24 mouse cellular contexts compared by ENCODE assay signal in the genomic region with DNA sequence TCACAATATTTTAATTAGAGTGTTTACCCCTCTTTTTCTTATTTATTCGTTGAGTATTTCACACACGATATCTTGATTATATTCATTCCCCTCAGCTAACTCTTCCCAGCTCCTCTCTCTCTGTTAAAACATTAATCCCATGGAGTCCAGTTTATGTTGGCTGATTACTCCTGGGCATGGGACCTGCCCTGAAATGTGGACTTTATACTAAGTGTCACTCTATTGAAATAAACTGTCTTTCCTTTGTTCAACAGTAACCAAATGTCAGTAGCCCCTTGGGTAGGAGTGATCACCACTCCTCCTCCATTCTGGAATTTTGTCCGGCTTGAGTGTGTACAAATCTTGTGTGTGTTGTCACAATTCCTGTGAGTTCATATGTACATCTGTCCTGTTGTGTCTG.
DNase-seq lines count a peak whose midpoint lies in the region; ATAC-seq and TF ChIP-seq lines count a peak whose summit lies in the region.
"Had no signal": no experiment of that assay in that cellular context is flagged by ENCODE, and none has a peak within 500 bp of the region (broad histone marks: within the 10 kb centered on the region; RNA-seq: fewer than 3 reads in every experiment).

No protein-coding gene starts in this region.

- H3K4me1 ChIP-seq in kidney, adult 2 months (ENCODE audit: control insufficient read depth, insufficient read depth, low read length): no peaks in the 10 kb centered on the region; the same call in 1 of the 2 replicates
- no peaks in the 10 kb centered on the region for H3K4me1 ChIP-seq in kidney, embryonic 15.5 days
- H3K4me1 ChIP-seq: embryonic facial prominence, embryonic 13.5 days; embryonic facial prominence, embryonic 15.5 days; forebrain, embryonic 10.5 days; forebrain, embryonic 12.5 days had no signal

- no peaks in the 10 kb centered on the region for H3K36me3 ChIP-seq in kidney, adult 2 months (ENCODE audit: control insufficient read depth, insufficient read depth, low read length)
- H3K36me3 ChIP-seq in kidney, embryonic 15.5 days: no peaks in the 10 kb centered on the region
- H3K36me3 ChIP-seq: embryonic facial prominence, embryonic 13.5 days; embryonic facial prominence, embryonic 15.5 days; forebrain, embryonic 10.5 days; forebrain, embryonic 12.5 days had no signal

- H3K4me3 ChIP-seq in kidney, adult 2 months (ENCODE audit: insufficient read depth, low read depth, low read length): no peak overlapping the region
- no peak overlapping the region for H3K4me3 ChIP-seq in kidney, embryonic 15.5 days (replicated peaks)
- H3K4me3 ChIP-seq: embryonic facial prominence, embryonic 13.5 days; embryonic facial prominence, embryonic 15.5 days; erythroblast, embryonic 14.5 days; forebrain, embryonic 10.5 days; forebrain, embryonic 12.5 days had no signal

- H3K27me3 ChIP-seq in kidney, adult 2 months (replicated peaks; ENCODE audit: control insufficient read depth, insufficient read depth, low read length): no peaks in the 10 kb centered on the region
- no peaks in the 10 kb centered on the region for H3K27me3 ChIP-seq in kidney, embryonic 15.5 days
- H3K27me3 ChIP-seq: embryonic facial prominence, embryonic 13.5 days; embryonic facial prominence, embryonic 15.5 days; forebrain, embryonic 12.5 days had no signal

- WGBS in kidney, adult 2 months: 61% methylated on average over 3 of the region's 3 CpGs
- 83% methylated on average over 3 of the region's 3 CpGs for WGBS in kidney, embryonic 15.5 days

- H3K27ac ChIP-seq in kidney, adult 2 months (ENCODE audit: insufficient read depth, low read depth, low read length): no peak overlapping the region
- H3K27ac ChIP-seq in kidney, embryonic 15.5 days: no peak overlapping the region
- H3K27ac ChIP-seq: embryonic facial prominence, embryonic 13.5 days; embryonic facial prominence, embryonic 15.5 days; forebrain, embryonic 10.5 days; forebrain, embryonic 12.5 days had no signal

- no peak for ATAC-seq in kidney, embryonic 15.5 days (replicated peaks; ENCODE audit: low FRiP score)
- ATAC-seq: forebrain, embryonic 14.5 days had no signal

- no peak overlapping the region for H3K9ac ChIP-seq in kidney, embryonic 15.5 days
- H3K9ac ChIP-seq: embryonic facial prominence, embryonic 13.5 days; embryonic facial prominence, embryonic 15.5 days; forebrain, embryonic 12.5 days had no signal

- peak; percentile 6 for DNase-seq in kidney, adult 11 months
- DNase-seq in kidney, postnatal 14 days: no peak
- DNase-seq in kidney, adult 2 months: peak; percentile 50
- peak; percentile 39 for DNase-seq in kidney, adult 9 months
- DNase-seq in kidney, postnatal 10 days: no peak
- peak; percentile 8 for DNase-seq in kidney, postnatal 36 days
- DNase-seq in spleen, postnatal 36 days (ENCODE audit: low spot score in 2 of 2): no peak
- DNase-seq: adrenal gland, adult 2 months; adrenal gland, postnatal 10 days; adrenal gland, postnatal 25 days; cerebellum, adult 11 months; cerebellum, adult 18-20 months; cerebellum, adult 8-10 months; cerebellum, adult 9-11 months; cerebellum, postnatal 14 days; cerebellum, postnatal 36 days; embryo, embryonic 11 days had no signal

- TF ChIP-seq POLR2A in kidney, adult 2 months (IDR thresholded peaks at IDR 0.05; ENCODE audit: low read depth, low read length): no peak

- no peak for TF ChIP-seq CTCF in kidney, adult 2 months (conservative IDR thresholded peaks at IDR 0.05; ENCODE audit: insufficient read depth, insufficient read length, low read depth, low read length)

- H3K9me3 ChIP-seq in kidney, embryonic 15.5 days (replicated peaks): no peaks in the 10 kb centered on the region
- H3K9me3 ChIP-seq: embryonic facial prominence, embryonic 13.5 days; embryonic facial prominence, embryonic 15.5 days; forebrain, embryonic 10.5 days; forebrain, embryonic 12.5 days had no signal

- no peak overlapping the region for H3K4me2 ChIP-seq in kidney, embryonic 15.5 days
- H3K4me2 ChIP-seq: embryonic facial prominence, embryonic 13.5 days; embryonic facial prominence, embryonic 15.5 days; forebrain, embryonic 12.5 days had no signal

Comparison
In these comparisons a context has a peak if more than half of its experiments do, and no peak if none do; other contexts are left out.
1. DNase-seq: peak in kidney, adult 11 months (single experiment), kidney, adult 2 months (single experiment), kidney, adult 9 months (single experiment) and kidney, postnatal 36 days (2 of 2); none in kidney, postnatal 14 days (single experiment), kidney, postnatal 10 days (single experiment) and spleen, postnatal 36 days (0 of 2).